Mouse (Mus musculus) CH12.LX (cell line): ENCODE measurements around the gene A730009L09Rik. TPM values are rescaled to one million over a fixed set of nuclear protein-coding genes. Genes with fewer than 3 reads are reported as not detected.

Source experiments
- DNase-seq: peaks from one replicate; pipeline ENCODE4 v3.0.0-alpha.2; 2013; ENCODE audit errors: extremely low read depth
- H3K27ac ChIP-seq: 2 replicates; pipeline ENCODE4 v1.5.1; 2012; ENCODE audit warnings: low read depth, mild to moderate bottlenecking, control low read depth, moderate library complexity; ENCODE audit not compliant: insufficient read depth
- H3K27me3 ChIP-seq: replicated peaks from 2 replicates; pipeline ENCODE3; 2012; ENCODE audit warnings: inconsistent platforms
- H3K36me3 ChIP-seq, 2 experiments: replicated peaks in 1 of 2; 2 replicates each; pipeline versions ENCODE3 to v1.6.1; 2012; ENCODE audit warnings: inconsistent platforms in 1 of 2, low read length in 1 of 2, mild to moderate bottlenecking in 1 of 2, mixed read lengths in 1 of 2, moderate library complexity in 1 of 2; ENCODE audit not compliant: control insufficient read depth in 1 of 2, insufficient read depth in 1 of 2
- H3K4me1 ChIP-seq, 2 experiments: 2 replicates each; pipeline ENCODE4 v1.6.1; 2012; ENCODE audit warnings: inconsistent platforms in 1 of 2, moderate library complexity in 1 of 2; ENCODE audit not compliant: insufficient read depth in 2 of 2, control insufficient read depth in 1 of 2
- H3K4me2 ChIP-seq: 2 replicates; pipeline ENCODE4 v1.6.1; 2012; ENCODE audit warnings: low read depth, mild to moderate bottlenecking, control low read depth; ENCODE audit not compliant: poor library complexity, insufficient read depth, severe bottlenecking
- H3K4me3 ChIP-seq, 3 experiments: fragments of 150-350 bp in 1 of 3; sonication (generic) in 1 of 3; replicated peaks in 1 of 3; 2 replicates each; pipeline versions ENCODE3 to v1.5.1; 2011 to 2012; ENCODE audit warnings: low read depth in 2 of 3, low read length in 2 of 3, mild to moderate bottlenecking in 2 of 3, moderate library complexity in 2 of 3, control low read depth in 1 of 3, improper control_type of control experiment in 1 of 3, inconsistent platforms in 1 of 3, mixed read lengths in 1 of 3; ENCODE audit not compliant: poor library complexity in 1 of 3
- H3K79me2 ChIP-seq: replicated peaks from 2 replicates; pipeline ENCODE4 v1.6.1; 2012; ENCODE audit warnings: mild to moderate bottlenecking, moderate library complexity; ENCODE audit not compliant: control insufficient read depth, poor library complexity, insufficient read depth, severe bottlenecking; ENCODE audit errors: extremely low read depth
- H3K9ac ChIP-seq: 2 replicates; pipeline ENCODE4 v1.6.1; 2012; ENCODE audit warnings: low read depth, mild to moderate bottlenecking, control low read depth, moderate library complexity; ENCODE audit not compliant: insufficient read depth
- H3K9me3 ChIP-seq: replicated peaks from 2 replicates; pipeline ENCODE3; 2012; ENCODE audit warnings: low read length, inconsistent platforms, mixed read lengths
- BHLHE40 ChIP-seq: IDR thresholded peaks from 2 replicates; pipeline ENCODE4 v1.6.1; 2011; ENCODE audit warnings: mild to moderate bottlenecking, low read depth, low read length, improper control_type of control experiment
- CHD1 ChIP-seq: IDR thresholded peaks from 2 replicates; pipeline ENCODE4 v1.6.1; 2012; ENCODE audit warnings: low read depth, low read length, improper control_type of control experiment, inconsistent platforms
- CTCF ChIP-seq, 2 experiments: IDR thresholded peaks in 1 of 2; conservative IDR thresholded peaks in 1 of 2; 2 replicates each; pipeline ENCODE4 v1.5.1; 2011 to 2012; ENCODE audit warnings: low read depth in 2 of 2, low read length in 2 of 2, improper control_type of control experiment in 1 of 2, inconsistent platforms in 1 of 2, mild to moderate bottlenecking in 1 of 2, moderate library complexity in 1 of 2
- E2F4 ChIP-seq: IDR thresholded peaks from 2 replicates; pipeline ENCODE4 v1.6.1; 2011; ENCODE audit warnings: low read depth, low read length, improper control_type of control experiment; ENCODE audit not compliant: insufficient replicate concordance
- GABPA ChIP-seq: IDR thresholded peaks from 2 replicates; pipeline ENCODE4 v1.6.1; 2012; ENCODE audit warnings: low read depth, low read length, improper control_type of control experiment, inconsistent platforms; ENCODE audit not compliant: insufficient replicate concordance
- JUN ChIP-seq: IDR thresholded peaks from 2 replicates; pipeline ENCODE4 v1.6.1; 2011; ENCODE audit warnings: low read depth, mild to moderate bottlenecking, low read length, improper control_type of control experiment, moderate library complexity; ENCODE audit not compliant: insufficient read depth
- JUND ChIP-seq: conservative IDR thresholded peaks from 2 replicates; pipeline ENCODE4 v1.6.1; 2011; ENCODE audit warnings: low read depth, low read length, improper control_type of control experiment
- KAT2A ChIP-seq: IDR thresholded peaks from 2 replicates; pipeline ENCODE4 v1.6.1; 2012; ENCODE audit warnings: low read length, improper control_type of control experiment, inconsistent platforms; ENCODE audit not compliant: insufficient replicate concordance
- MAX ChIP-seq: IDR thresholded peaks from 2 replicates; pipeline ENCODE4 v1.6.1; 2011; ENCODE audit warnings: low read length, improper control_type of control experiment
- MYC ChIP-seq: IDR thresholded peaks from 2 replicates; pipeline ENCODE4 v1.6.1; 2011; ENCODE audit warnings: low read depth, mild to moderate bottlenecking, improper control_type of control experiment, low read length
- NRF1 ChIP-seq: IDR thresholded peaks from 2 replicates; pipeline ENCODE4 v1.6.1; 2014; ENCODE audit warnings: low read depth, mild to moderate bottlenecking, inconsistent platforms, low read length, improper control_type of control experiment, moderate library complexity
- PAX5 ChIP-seq: IDR thresholded peaks from 2 replicates; pipeline ENCODE4 v1.6.1; 2012; ENCODE audit warnings: low read length, inconsistent platforms, mixed read lengths
- POLR2A ChIP-seq: IDR thresholded peaks from 2 replicates; pipeline ENCODE4 v1.6.1; 2011; ENCODE audit warnings: low read depth, mild to moderate bottlenecking, improper control_type of control experiment, low read length
- POLR2AphosphoS2 ChIP-seq: IDR thresholded peaks from 2 replicates; pipeline ENCODE4 v1.6.1; 2011; ENCODE audit warnings: low read depth, low read length, improper control_type of control experiment
- RCOR1 ChIP-seq: conservative IDR thresholded peaks from 2 replicates; pipeline ENCODE4 v1.6.1; 2012; ENCODE audit warnings: low read depth, mild to moderate bottlenecking, inconsistent platforms, low read length, improper control_type of control experiment
- SIN3A ChIP-seq: IDR thresholded peaks from 2 replicates; pipeline ENCODE4 v1.6.1; 2012; ENCODE audit warnings: low read length, improper control_type of control experiment, inconsistent platforms
- UBTF ChIP-seq: IDR thresholded peaks from 2 replicates; pipeline ENCODE4 v1.6.1; 2012; ENCODE audit warnings: low read depth, mild to moderate bottlenecking, inconsistent platforms, low read length, improper control_type of control experiment, moderate library complexity
- USF2 ChIP-seq: conservative IDR thresholded peaks from 2 replicates; pipeline ENCODE4 v1.6.1; 2011; ENCODE audit warnings: low read depth, low read length, improper control_type of control experiment
- ZC3H11A ChIP-seq: IDR thresholded peaks from 2 replicates; pipeline ENCODE4 v1.6.1; 2012; ENCODE audit warnings: low read depth, mild to moderate bottlenecking, inconsistent platforms, low read length, improper control_type of control experiment
- ZKSCAN1 ChIP-seq: IDR thresholded peaks from 2 replicates; pipeline ENCODE4 v1.6.1; 2012; ENCODE audit warnings: low read depth, inconsistent platforms, low read length, improper control_type of control experiment, borderline replicate concordance
- ZNF384 ChIP-seq: IDR thresholded peaks from 2 replicates; pipeline ENCODE4 v1.6.1; 2012; ENCODE audit warnings: low read depth, low read length, improper control_type of control experiment, inconsistent platforms
- dilution Hi-C: fragments of 300-500 bp; cut with MboI; formaldehyde crosslinking; loops from 2 replicates; pipeline ENCODE4 v1.14.3; 2020; ENCODE audit warnings: low sequenced_read_pairs; ENCODE audit not compliant: extremely low pct_unique_long_range_greater_than_20kb, extremely low pct_ligation_motif_present
- in situ Hi-C: fragments of 300-500 bp; cut with MboI; formaldehyde crosslinking; loops from 3 replicates; pipeline ENCODE4 v1.14.3; 2019; ENCODE audit warnings: low sequenced_read_pairs, low pct_ligation_motif_present, low pct_unique_long_range_greater_than_20kb, mixed read lengths
- polyA plus RNA-seq: library from polyadenylated mRNA; unstranded; fragments of >175 nt; gene quantifications from 2 replicates; pipeline ENCODE4 v1.2.1, GENCODE M21; 2012; ENCODE audit warnings: low read depth; ENCODE audit not compliant: insufficient read length
- total RNA-seq, 2 experiments: library from RNA; depleted of rRNA; stranded (reverse); fragments of 300-350 nt in 1 of 2; fragments of >200 nt in 1 of 2; gene quantifications; 2 replicates each; pipeline ENCODE4 v1.2.3; 2012 to 2014

Gene A730009L09Rik
- total and polyA plus RNA-seq, 3 experiments, result not detected

DNA sequence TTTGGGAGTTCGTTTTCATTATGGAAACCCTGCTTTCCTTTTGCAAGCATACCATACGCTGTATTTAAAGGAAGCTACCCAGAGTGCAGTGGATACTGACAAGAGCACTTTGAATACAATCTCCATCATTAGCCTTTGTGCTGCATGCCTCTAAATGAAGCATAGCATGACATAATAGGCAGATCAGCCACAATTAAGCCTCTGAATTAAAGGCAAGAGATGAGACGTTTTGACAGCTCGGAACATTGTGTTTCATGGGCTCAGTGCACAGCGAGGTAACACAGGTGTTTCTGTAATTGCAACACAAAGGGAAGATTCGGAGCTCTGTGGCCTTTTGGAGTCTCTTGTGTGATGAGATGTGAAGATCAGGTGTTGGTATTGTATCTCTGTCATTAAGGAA is 41.5 kb upstream of the A730009L09Rik start:
- Histone ChIP-seq H3K4me2 (no peak overlapping the region), H3K79me2 (no peaks in the 10 kb centered on the region), H3K27me3 (no peaks in the 10 kb centered on the region), H3K9ac (no peak overlapping the region), H3K36me3 (no peaks in the 10 kb centered on the region), H3K4me3 (no peak overlapping the region), H3K9me3 (no peaks in the 10 kb centered on the region), H3K4me1 (peaks cover 13 to 48% of the 10 kb centered on the region in 2 experiments), H3K27ac (no peak overlapping the region)
- in situ Hi-C loops (no loop called here), dilution Hi-C loops (no loop called here)
- no peak for DNase-seq
- TF ChIP-seq E2F4 (no peak), JUN (no peak), POLR2AphosphoS2 (no peak), NRF1 (no peak), JUND (no peak), ZC3H11A (no peak), USF2 (no peak), ZKSCAN1 (no peak), GABPA (no peak), POLR2A (no peak), BHLHE40 (no peak), PAX5 (no peak), CTCF (conservative IDR thresholded peaks at IDR 0.05 in 1 of 2, IDR thresholded peaks at IDR 0.05 in 1 of 2; ENCODE audit: low read depth in 2 of 2, low read length in 2 of 2) (no peak), SIN3A (no peak), MAX (no peak), KAT2A (no peak), UBTF (no peak), CHD1 (no peak), RCOR1 (no peak)

DNA sequence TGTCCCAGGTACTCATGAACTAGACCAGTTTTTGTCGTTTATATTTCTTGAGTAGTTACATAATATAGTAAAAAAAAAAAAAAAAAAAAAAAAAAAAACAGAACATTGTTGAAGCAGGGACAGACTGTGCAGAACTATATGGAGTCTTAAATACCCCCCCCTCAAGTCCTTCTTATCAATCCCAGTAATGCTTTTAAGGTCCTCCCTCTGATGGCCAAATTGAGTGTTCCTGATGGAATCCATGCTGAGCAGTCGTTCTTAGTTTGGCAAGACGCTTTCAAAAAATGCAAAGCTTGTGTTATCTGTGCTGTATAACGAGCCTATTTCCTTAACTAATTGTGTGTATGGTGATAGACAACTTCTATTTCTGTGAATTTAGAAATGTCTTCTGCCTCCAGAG is 40.2 kb upstream of the A730009L09Rik start:
- no peaks in the 10 kb centered on the region for H3K36me3 ChIP-seq
- H3K4me3 ChIP-seq, result no peak overlapping the region
- no peak overlapping the region for H3K9ac ChIP-seq
- H3K9me3 ChIP-seq, result no peaks in the 10 kb centered on the region
- no peak for DNase-seq
- H3K27ac ChIP-seq, result no peak overlapping the region
- H3K4me1 ChIP-seq, result peaks cover 13 to 48% of the 10 kb centered on the region in 2 experiments
- in situ Hi-C loops (no loop called here), dilution Hi-C loops (no loop called here)
- H3K79me2 ChIP-seq, result no peaks in the 10 kb centered on the region
- no peak overlapping the region for H3K4me2 ChIP-seq
- no peaks in the 10 kb centered on the region for H3K27me3 ChIP-seq
- TF ChIP-seq MYC, result no peak
- TF ChIP-seq ZNF384, result peak; percentile 64
